Mouse (Mus musculus) liver, postnatal 0 days (tissue): ENCODE data around the gene Fam162a. TPM values are rescaled to one million over a fixed set of nuclear protein-coding genes. Genes with fewer than 3 reads are reported as not detected.
A peak's percentile ranks its signal among the peaks of the same experiment; 100 is the strongest.

Experiments used
- ATAC-seq: fragments of 200-750 bp; cut with Nextera tagmentation; 2 replicates; pipeline ENCODE4 v1.8.0; 2017; ENCODE audit warnings: mild to moderate bottlenecking, moderate library complexity
- DNase-seq: peaks from one replicate; pipeline ENCODE4 v3.0.0-alpha.2; 2016
- H3K27ac ChIP-seq: fragments of 300-500 bp; sonication (generic); 2 replicates; pipeline ENCODE4 v1.5.1; 2014; ENCODE audit warnings: antibody characterized with exemption, moderate library complexity, mild to moderate bottlenecking, low read depth
- H3K27me3 ChIP-seq: fragments of 300-500 bp; sonication (generic); 2 replicates; pipeline ENCODE4 v1.6.1; 2014; ENCODE audit warnings: low read length, control low read depth, mixed read lengths; ENCODE audit not compliant: insufficient read depth
- H3K36me3 ChIP-seq: fragments of 300-500 bp; sonication (generic); replicated peaks from 2 replicates; pipeline ENCODE4 v1.6.1; 2014; ENCODE audit warnings: mild to moderate bottlenecking, control low read depth, low read length, moderate library complexity, mixed read lengths; ENCODE audit not compliant: insufficient read depth
- H3K4me1 ChIP-seq: fragments of 300-500 bp; sonication (generic); 2 replicates; pipeline ENCODE4 v1.6.1; 2014; ENCODE audit warnings: antibody characterized with exemption, mild to moderate bottlenecking, control low read depth; ENCODE audit not compliant: insufficient read depth
- H3K4me2 ChIP-seq: fragments of 300-500 bp; sonication (generic); 2 replicates; pipeline ENCODE4 v1.6.1; 2014; ENCODE audit warnings: low read depth, mild to moderate bottlenecking, low read length, moderate library complexity, mixed read lengths
- H3K4me3 ChIP-seq: fragments of 300-500 bp; sonication (generic); 2 replicates; pipeline ENCODE4 v1.5.1; 2014; ENCODE audit warnings: low read depth, low read length
- H3K9ac ChIP-seq: fragments of 300-500 bp; sonication (generic); replicated peaks from 2 replicates; pipeline ENCODE4 v1.6.1; 2014; ENCODE audit warnings: mild to moderate bottlenecking, moderate library complexity
- H3K9me3 ChIP-seq: fragments of 300-500 bp; sonication (generic); 2 replicates; pipeline ENCODE4 v1.6.1; 2016; ENCODE audit warnings: mild to moderate bottlenecking, control low read depth, low read length, mixed read lengths
- CTCF ChIP-seq: sonication (generic); IDR thresholded peaks from 2 replicates; pipeline ENCODE4 v1.5.1; 2016; ENCODE audit warnings: antibody characterized with exemption, low read depth
- EP300 ChIP-seq: IDR thresholded peaks from 2 replicates; pipeline ENCODE4 v1.6.1; 2016; ENCODE audit warnings: antibody characterized with exemption, low read depth, mild to moderate bottlenecking
- WGBS: fragments of 180-500 bp; shearing (Covaris S2); extraction: QIAGEN DNeasy Blood & Tissue Kit; methylation state at CpG from one replicate; pipeline ENCODE4 v1.1.7; 2014; ENCODE audit not compliant: insufficient replicate concordance; 5-methylcytosine and 5-hydroxymethylcytosine counted together
- polyA plus RNA-seq: library from polyadenylated mRNA; unstranded; fragments of >200 nt; fragmentation: Nextera tagmentation; extraction: Ambion mirVana; gene quantifications from 2 replicates; pipeline ENCODE4 v1.2.1, GENCODE M21; 2015

Fam162a gene
- polyA plus RNA-seq, 1 experiment from 2014 or later: 193 TPM

DNA sequence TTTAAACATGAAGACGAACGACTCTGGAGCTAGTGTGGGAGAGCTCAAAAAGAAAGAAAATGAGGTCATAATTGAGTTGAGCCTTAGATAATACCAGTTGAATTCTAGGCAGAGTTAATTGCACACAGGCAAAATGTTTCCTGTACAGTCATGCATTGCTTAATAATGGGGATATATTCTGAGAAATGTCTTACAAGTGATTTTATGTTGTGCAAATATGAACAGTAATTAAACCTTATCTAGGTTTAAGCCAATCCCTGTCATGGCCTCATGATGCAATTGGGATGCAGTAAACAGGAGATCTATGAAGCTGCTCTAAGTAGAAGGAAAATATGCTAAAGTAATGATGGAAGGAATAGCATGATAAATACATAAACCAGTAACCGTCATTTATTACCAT lies 3.4 kb upstream of the Fam162a start:
- no peak for TF ChIP-seq CTCF
- no peak for TF ChIP-seq EP300
- Histone ChIP-seq H3K9ac (no peak overlapping the region), H3K4me3 (no peak overlapping the region), H3K27me3 (no peaks in the 10 kb centered on the region), H3K4me2 (no peak overlapping the region), H3K27ac (no peak overlapping the region), H3K36me3 (no peaks in the 10 kb centered on the region), H3K9me3 (no peaks in the 10 kb centered on the region), H3K4me1 (0 out of 2 replicates have a peak, but pooled peaks cover 2% of the 10 kb centered on the region)
- WGBS: 85% methylated on average over 3 of the region's 3 CpGs
- ATAC-seq: no peak
- DNase-seq: no peak

DNA sequence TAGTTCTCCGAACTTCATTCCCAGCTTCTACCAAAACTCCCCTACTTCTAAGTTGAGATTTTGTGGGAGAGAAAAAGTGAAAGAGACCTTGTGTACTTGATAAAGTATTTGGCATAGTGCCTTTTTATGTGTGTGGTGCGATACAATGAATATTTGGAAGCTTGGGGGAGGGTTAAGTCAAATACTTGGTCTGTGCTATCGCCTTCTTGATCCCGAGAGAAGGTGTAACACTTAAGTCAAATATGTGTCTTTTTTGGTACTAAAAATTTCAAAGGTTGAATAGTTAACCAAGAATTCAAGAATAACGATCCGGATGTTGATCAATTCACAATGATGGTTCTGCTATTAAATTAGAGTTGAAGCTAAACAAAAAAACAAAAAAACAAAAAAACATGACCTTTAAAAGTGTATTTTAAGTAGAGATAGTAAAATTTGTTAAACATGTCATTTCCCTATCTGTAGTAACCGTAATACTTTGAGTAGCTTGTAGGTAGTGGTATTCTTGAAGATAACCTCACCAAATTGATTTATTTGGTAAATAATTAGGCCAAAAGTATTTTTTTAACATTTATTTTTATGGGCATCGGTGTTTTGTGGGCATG lies 1.1 kb upstream of the Fam162a start:
- TF ChIP-seq EP300: no peak
- no peak for TF ChIP-seq CTCF
- H3K36me3 ChIP-seq: no peaks in the 10 kb centered on the region; the same call in 1 of the 2 replicates
- 22% methylated on average over 8 of the region's 8 CpGs for WGBS
- DNase-seq (no peak), ATAC-seq (no peak)
- peaks cover 20% of the 10 kb centered on the region for H3K4me1 ChIP-seq
- peak overlapping the region; percentile 85 for H3K9ac ChIP-seq
- H3K4me2 ChIP-seq: peak overlapping the region; percentile 89
- peak overlapping the region; percentile 82 for H3K4me3 ChIP-seq
- no peaks in the 10 kb centered on the region for H3K9me3 ChIP-seq
- peak overlapping the region; percentile 100 for H3K27ac ChIP-seq
- no peaks in the 10 kb centered on the region for H3K27me3 ChIP-seq

DNA sequence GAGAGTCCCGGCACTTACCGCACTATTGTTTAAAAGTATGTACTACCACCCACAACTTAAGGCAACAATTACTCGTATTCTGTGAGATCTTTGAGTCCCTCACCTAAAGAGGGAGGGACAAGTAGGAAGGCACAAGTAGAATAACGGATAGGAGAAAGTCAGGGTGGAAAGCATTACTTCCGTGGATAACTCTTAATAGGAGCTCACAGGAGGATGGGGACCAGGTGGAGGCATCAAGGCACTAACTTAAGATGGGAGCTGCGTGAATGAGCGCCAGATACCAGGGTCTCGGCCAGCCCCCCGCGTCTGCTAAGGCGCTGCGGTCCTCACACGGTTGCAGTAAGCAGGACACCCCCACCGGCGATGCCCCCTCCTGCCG lies 334 bp downstream of the Fam162a start:
- DNase-seq: no peak
- Histone ChIP-seq H3K4me3 (peak overlapping the region; percentile 82), H3K4me2 (peak overlapping the region; percentile 89), H3K9me3 (no peaks in the 10 kb centered on the region), H3K9ac (peak overlapping the region; percentile 85), H3K36me3 (no peaks in the 10 kb centered on the region; the same call in 1 of the 2 replicates), H3K27ac (peak overlapping the region; percentile 100), H3K27me3 (no peaks in the 10 kb centered on the region), H3K4me1 (peaks cover 24% of the 10 kb centered on the region)
- no peak for TF ChIP-seq CTCF
- TF ChIP-seq EP300: no peak
- WGBS: under 1% methylated on average over 16 of the region's 16 CpGs
- peak; percentile 1 for ATAC-seq

DNA sequence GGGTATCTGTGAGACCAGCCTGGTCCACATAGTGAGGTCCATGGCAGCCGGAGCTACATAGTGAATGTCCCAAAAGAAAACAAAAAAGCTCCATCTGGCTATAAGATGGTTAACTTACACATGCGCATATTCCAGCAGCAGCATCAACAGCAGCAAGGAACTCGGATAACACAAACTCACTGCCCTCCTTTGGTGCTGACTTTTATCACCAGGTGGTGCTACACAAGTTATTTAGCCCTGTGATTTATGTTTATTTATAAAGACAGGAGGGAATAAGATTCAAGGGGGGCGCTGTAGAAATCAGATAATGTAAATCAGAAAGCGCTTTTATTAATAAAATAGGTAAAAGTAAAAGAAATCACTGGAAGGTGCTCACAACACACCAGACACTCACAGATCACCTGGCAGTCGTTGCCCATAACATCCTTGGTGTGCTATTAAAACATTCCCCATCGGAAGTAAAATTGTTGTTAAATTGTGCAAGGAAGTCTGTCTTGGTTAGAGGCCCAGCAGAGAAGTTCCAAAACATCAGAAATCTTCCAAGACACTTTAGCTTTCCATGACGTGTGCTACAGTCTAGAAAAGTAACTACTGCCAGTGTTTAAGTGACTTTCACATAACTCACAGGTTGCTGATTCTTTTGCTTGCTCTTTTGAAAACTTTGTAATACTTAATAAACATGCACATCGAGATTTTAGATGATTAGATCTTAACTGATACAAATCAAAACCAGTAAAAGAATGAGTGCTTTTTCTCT lies 1.4 kb downstream of the Fam162a start:
- ATAC-seq (no peak), DNase-seq (no peak)
- H3K27ac ChIP-seq: no peak overlapping the region
- H3K9me3 ChIP-seq: no peaks in the 10 kb centered on the region
- H3K4me2 ChIP-seq: peak overlapping the region; percentile 89
- peak overlapping the region; percentile 85 for H3K9ac ChIP-seq
- peaks cover 2% of the 10 kb centered on the region; the same call in 1 of the 2 replicates for H3K36me3 ChIP-seq
- WGBS: 49% methylated on average over 9 of the region's 9 CpGs
- no peaks in the 10 kb centered on the region for H3K27me3 ChIP-seq
- H3K4me3 ChIP-seq: peak overlapping the region; percentile 82
- peaks cover 24% of the 10 kb centered on the region for H3K4me1 ChIP-seq
- TF ChIP-seq CTCF (peak; percentile 20), EP300 (no peak)

DNA sequence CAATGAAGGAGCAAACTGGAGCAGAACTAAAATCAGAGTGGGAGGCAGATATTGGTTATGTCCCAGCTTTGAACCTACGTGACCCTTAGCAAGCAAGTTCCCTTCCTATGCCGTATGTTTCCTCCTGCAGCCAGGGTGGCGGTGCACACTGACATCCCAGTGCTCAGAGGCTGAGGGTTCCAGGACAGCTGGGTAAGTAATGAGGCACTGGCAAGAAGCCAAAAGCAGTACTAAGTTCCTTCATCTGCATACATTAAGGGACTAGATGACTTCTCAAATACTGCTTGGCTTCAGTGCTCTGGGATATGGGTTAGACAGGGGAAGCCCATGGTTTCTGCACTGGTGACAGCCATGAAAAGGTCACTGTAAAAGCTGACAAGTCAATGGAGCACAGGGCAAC lies 3.0 kb downstream of the Fam162a start:
- peaks cover 2% of the 10 kb centered on the region; the same call in 1 of the 2 replicates for H3K36me3 ChIP-seq
- no peaks in the 10 kb centered on the region for H3K27me3 ChIP-seq
- H3K9me3 ChIP-seq: no peaks in the 10 kb centered on the region
- no peak overlapping the region for H3K27ac ChIP-seq
- H3K9ac ChIP-seq: no peak overlapping the region
- H3K4me2 ChIP-seq: no peak overlapping the region
- WGBS: 63% methylated on average over 3 of the region's 3 CpGs
- DNase-seq (no peak), ATAC-seq (no peak)
- TF ChIP-seq CTCF (no peak), EP300 (no peak)
- H3K4me3 ChIP-seq: no peak overlapping the region
- peaks cover 24% of the 10 kb centered on the region for H3K4me1 ChIP-seq

DNA sequence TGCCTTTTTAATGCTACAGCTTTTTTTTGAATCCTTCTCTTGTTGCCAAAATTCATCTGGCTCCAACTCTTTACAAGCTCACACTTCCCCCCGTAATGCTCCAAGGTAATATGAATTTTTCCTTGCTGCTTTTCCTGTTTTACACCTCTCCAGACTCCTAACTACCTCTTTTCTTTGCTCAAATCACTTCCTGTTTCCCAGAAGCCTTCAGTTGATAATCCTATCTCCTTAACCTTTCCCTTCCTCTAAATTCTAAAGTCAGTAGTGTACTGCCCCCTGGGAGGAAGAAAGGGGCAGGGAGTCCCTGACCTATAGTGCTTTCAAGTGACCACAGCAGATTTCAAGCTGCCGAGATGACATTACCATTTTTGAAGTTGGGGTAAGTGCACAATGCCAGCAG lies 3.7 kb downstream of the Fam162a start:
- no peak overlapping the region for H3K4me3 ChIP-seq
- H3K4me1 ChIP-seq: peaks cover 22% of the 10 kb centered on the region
- H3K9me3 ChIP-seq: no peaks in the 10 kb centered on the region
- ATAC-seq: no peak
- H3K27ac ChIP-seq: peak overlapping the region; percentile 22; the same call in 1 of the 2 replicates
- no peak overlapping the region for H3K9ac ChIP-seq
- peaks cover 2% of the 10 kb centered on the region; the same call in 1 of the 2 replicates for H3K36me3 ChIP-seq
- WGBS: 47% methylated on average over 2 of the region's 2 CpGs
- TF ChIP-seq CTCF (0 out of 2 replicates have a peak, but pooled peaks have one; percentile 3), EP300 (no peak)
- no peak for DNase-seq
- no peaks in the 10 kb centered on the region for H3K27me3 ChIP-seq
- no peak overlapping the region for H3K4me2 ChIP-seq
